Mouse (Mus musculus) thymus, adult 2 months (tissue): ENCODE results near the gene Fgfr1op2.

Source experiments
- CTCF ChIP-seq: fragments of 200-500 bp; IDR thresholded peaks from 2 replicates; pipeline ENCODE4 v1.5.1; 2012; ENCODE audit warnings: mild to moderate bottlenecking, control low read depth, low read length, moderate library complexity, borderline replicate concordance; ENCODE audit not compliant: control insufficient read depth, poor library complexity, insufficient read depth; ENCODE audit errors: extremely low read depth
- POLR2A ChIP-seq: fragments of 200-500 bp; IDR thresholded peaks from 2 replicates; pipeline ENCODE4 v1.6.1; 2012; ENCODE audit warnings: mild to moderate bottlenecking, low read length, control low read depth, moderate library complexity; ENCODE audit not compliant: control insufficient read depth, poor library complexity, insufficient read depth; ENCODE audit errors: extremely low read depth

- TF ChIP-seq POLR2A: no peak
- no peak for TF ChIP-seq CTCF
Measured at GRCm38 (mm10) chr6:146611385-146611784, 34.4 kb downstream of the Fgfr1op2 start.
